Mouse (Mus musculus): Measurements from ENCODE around the gene Sncg.
"Not testable (repeated sequence)": the region's sequence is repeated elsewhere in the genome, so short reads cannot be mapped to it uniquely, and the experiment has no call there.

The Sncg gene

GRCm38 (mm10) chr14:34374577-34374976 is at the start of gene Sncg:
Gene Sncg (minus strand): TSS chr14:34374789.
- DNase-seq, result no peak

- no peak for DNase-seq
Observed at GRCm38 (mm10) chr14:34421078-34421477, 46.5 kb upstream of the Sncg start.

DNA sequence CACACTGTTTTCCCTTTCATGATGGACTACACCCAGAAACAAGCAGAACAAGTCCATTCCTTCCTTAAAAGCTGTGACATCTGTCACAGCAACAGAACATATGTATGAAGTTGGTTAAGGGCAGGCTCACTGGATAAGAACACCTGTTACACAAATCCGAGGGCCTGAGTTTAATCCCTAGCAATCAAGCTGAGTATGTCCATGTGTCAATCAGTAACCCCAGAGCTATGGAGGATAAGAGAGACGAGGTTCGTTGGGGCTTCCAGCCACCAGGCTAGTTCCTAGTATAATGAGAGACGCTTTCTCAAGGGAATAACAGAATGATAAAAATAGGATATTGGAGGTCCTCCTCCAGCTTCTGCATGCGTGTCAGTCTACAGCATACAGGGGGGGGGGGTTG is 42.9 kb upstream of the Sncg start:
- DNase-seq, result no peak

DNA sequence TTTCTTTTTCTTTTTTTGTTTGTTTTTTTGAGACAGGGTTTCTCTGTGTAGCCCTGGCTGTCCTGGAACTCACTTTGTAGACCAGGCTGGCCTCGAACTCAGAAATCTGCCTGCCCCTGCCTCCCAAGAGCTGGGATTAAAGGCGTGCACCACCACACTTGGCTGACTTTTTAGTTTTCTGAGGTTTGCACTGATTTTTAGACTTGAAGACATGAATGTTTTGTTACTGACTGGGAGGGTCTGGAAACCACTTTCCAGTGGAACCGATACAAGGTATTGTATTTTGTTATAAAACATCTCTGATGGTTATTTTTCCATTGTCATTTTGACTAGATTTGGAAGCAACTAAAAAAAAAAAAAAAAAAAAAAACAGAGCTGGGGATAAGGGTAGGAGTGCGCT is 42.4 kb upstream of the Sncg start:
- DNase-seq, result not testable (repeated sequence)

DNA sequence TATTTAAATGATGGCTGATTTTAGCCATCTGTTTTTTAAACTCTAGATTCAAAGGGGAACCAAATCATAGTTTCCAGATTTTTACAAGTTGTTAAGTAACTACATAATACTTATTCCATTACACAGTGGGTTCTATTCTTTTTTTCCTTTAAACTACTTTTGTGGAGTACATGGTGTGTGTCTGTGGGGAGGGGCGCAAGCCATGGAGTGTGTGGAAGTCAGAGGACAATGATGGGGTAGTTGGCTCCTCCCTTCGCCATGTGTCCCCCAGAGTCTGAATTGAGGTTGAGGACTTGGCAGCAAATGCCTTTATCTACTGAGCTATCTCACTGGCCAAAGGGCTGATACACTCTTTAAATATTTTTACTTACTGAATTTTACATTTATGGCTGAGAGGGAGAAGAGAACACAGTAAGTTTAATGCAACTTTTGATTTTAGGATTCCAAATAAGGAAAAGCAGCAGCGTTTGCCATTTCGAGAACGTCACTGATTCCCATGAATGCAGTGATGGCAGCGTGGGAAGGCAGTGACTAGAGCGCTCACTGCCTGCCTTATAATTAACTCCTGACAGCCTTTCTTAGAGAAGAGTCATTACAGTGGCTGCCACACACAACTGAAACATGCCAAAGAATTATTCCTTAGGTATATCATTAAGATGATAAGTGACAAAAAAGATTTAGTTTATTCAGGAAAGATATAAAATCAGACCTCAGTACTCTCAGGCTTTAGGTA is 37.7 kb upstream of the Sncg start:
- DNase-seq, result no peak

GRCm38 (mm10) chr14:34410716-34411115 is 36.1 kb upstream of the Sncg start:
- no peak for DNase-seq

- DNase-seq, result no peak
Observed at GRCm38 (mm10) chr14:34403424-34403823, 28.8 kb upstream of the Sncg start.

DNA sequence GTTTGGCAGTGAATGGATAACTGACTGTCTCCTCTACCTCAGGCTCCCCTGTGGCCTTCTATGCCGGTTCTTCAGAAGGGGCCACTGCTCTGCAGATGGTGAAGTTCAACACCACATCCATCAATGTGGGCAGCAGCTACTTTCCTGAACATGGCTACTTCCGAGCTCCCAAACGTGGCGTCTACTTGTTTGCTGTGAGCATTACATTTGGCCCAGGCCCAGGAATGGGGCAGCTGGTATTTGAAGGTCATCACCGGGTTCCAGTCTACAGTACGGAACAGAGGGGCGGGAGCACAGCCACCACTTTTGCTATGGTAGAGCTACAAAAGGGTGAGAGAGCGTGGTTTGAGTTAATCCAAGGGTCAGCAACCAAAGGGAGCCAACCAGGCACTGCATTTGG is 28.3 kb upstream of the Sncg start:
- no peak for DNase-seq

DNA sequence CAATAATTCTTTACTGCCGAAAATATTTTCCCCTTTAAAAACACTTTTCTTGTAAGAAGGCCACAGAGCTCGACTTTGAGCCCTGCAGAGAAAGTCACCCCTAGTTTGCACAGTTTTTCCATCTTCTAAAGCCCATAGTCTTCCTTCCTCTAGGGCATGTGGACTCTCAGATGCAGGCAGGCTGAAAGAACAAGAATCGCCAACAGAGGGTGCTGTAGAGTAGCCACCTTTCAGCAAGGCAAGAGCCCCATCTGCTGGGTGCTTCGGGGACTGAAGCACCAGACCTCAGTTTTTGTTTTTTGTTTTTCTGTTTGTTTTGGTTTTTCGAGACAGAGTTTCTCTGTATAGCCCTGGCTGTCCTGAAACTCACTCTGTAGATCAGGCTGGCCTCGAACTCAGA is 26.5 kb upstream of the Sncg start:
- peak; percentile 53 for DNase-seq

GRCm38 (mm10) chr14:34400021-34400420 is 25.4 kb upstream of the Sncg start:
- DNase-seq, result no peak

- DNase-seq, result no peak
Observed at GRCm38 (mm10) chr14:34399301-34399700, 24.7 kb upstream of the Sncg start.

DNA sequence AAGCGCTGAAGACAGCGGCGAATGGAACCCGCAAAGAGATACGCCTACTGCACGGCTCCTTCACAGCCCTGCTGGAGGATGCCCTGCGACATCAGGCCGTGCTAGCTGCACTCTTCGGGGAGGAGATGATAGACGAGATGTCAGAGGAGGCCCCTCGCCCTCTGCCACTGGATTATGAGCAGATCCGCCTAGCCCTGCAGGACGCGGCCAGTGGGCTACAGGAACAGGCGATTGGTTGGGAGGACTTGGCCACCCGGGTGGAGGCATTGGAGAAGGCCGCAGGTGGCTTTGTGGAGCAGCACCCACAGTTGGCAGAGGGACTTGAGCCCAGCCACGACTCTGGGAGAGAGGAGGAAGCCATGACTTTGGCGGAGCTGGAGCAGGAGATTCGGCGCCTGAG is 24.3 kb upstream of the Sncg start:
- DNase-seq, result no peak

GRCm38 (mm10) chr14:34397871-34398270 is 23.3 kb upstream of the Sncg start:
- no peak for DNase-seq

DNA sequence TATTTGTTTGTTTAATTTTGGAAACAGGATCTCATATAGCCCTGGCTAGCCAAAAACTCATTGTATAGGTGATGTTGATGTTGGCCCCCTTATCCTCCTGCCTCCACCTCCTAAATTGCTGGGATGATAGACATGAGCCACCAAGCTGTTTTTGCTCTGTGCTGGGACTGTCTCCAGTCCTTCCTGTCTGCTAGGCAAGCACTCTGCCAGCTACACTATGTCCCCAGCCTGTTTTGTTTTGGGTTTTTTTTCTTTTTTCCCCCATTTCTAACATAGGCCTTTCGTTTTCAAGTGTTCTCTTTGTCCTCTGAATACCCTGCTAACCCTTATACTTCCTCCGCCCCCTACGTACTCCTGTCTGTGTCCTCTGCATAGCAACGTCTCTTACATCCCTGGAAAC is 18.7 kb upstream of the Sncg start:
- no peak for DNase-seq

- DNase-seq, result no peak
Observed at GRCm38 (mm10) chr14:34382921-34383704, 8.5 kb upstream of the Sncg start.

DNA sequence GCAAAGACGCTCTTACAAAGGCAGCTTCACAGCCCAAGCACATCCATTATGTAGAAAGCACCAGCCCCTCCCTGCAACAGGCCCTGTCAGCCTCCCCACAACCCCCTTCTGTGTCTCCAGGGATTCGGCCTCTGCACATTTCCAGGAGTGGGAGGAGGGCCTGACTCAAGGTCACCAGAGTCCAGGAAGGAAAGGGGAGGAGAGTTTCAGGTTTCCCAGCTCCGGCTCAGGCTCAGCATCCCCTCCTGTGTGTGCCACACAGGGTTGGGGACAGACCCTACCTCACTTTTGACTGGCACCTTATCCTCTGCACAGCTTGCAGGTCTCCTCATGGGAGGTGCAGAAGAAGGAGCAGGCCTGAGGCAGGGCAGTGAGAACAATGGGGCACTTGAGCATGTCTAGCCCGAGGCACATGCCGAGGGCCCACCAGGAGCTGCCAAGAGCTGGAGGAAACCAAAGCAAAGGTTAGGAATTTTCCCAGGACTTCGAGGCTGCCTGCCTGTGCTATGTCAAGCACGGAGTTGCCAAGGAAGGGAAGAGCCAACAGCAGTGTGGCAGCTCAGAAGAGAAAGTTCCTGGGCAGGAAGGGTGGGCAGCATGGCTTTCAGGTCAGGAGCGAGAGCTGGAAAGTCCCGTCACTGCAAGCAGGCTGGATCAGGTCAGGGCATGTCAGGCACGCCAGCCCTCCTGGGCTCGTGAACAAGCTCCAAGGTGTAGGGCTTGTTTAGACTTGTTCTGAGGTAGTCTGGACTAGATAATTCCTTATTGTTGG is 4.2 kb upstream of the Sncg start:
- DNase-seq, result no peak

DNA sequence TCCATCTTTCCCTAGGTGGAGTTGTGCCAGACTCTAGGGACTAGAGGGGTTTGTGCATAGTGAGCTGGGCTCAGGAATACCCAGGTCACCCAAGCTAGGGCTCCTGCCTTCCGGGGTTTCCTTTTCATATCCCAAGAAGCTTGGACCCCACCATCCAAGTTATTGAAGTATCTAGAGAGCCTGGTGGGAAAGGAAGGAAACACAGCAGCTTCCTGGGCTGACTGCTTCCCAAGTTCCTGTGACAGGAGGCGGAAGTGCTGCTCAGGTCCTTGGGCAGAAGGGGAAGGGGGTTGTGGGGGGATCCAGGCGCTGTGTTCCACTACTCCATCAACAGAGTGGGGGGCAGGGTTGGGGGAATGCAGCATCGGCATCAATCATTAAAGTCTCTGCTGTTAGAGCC is 2.5 kb upstream of the Sncg start:
- DNase-seq, result no peak

GRCm38 (mm10) chr14:34375941-34376340 is 1.4 kb upstream of the Sncg start:
- DNase-seq, result no peak

DNA sequence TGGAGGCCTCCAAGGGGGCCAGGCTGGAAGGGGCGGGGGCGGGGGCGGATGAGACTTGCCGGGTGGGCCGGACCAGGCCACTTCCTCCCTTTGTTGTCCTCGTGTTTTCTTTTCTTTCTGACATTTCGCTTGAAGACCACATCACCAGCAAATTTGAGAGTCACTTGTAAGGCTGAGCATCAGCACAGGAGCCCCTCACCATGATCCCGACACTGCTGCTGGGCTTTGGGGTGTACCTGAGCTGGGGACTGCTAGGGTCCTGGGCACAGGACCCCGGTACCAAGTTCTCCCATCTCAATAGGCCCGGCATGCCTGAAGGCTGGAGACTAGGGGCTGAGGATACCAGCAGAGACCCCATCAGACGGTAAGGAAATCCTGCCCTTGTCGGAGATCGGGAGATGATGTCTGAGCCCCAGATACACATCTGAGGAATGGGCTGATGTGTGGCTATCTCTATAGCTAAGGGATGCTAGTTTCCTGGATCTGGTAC is 871 bp upstream of the Sncg start, which contains the start of gene Mmrn2:
Mmrn2 (plus strand) TSS at position 51 of the 490 bp plus-strand sequence.
- no peak for DNase-seq

DNA sequence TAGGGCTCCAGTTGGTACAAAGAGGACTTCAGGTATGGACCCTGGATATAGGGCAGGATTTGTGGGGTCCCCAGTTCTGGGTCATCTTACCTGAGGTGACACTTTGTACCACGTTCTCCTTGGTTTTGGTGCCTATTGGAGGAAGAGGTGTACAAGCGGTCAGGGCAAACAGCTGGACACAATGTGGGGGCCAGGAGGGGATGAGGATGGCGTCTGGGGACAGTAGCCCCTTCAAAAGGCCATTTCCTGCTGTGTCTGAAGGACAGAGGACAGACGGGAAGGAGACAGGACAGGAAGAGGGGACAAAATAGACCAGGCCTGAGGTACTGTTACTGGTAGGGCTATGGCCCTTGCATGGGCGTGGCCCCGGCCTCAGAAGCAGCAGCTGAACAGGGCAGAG is 1.0 kb downstream of the Sncg start:
- no peak for DNase-seq

DNA sequence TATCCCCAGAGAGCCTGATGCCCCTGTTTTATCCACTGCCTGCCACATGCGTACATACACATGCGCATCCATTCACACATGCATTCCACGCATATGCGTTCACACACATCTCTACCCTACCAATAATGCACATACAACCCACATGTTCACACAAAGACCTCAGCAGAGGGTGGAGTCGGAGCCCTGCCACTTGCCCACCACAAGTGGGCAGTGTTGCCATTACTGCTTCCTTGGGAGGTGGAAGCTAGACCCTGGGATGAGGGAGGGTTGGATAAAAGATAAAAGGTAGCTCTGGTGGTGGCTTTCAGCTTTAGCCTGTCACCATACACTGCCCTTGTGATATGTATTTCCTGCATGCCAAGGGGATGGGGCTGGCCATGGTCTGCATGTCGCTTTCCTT is 1.9 kb downstream of the Sncg start:
- DNase-seq, result peak; percentile 19

- DNase-seq, result no peak
Observed at GRCm38 (mm10) chr14:34371763-34372162, 2.8 kb downstream of the Sncg start.

GRCm38 (mm10) chr14:34370921-34371320 is 3.7 kb downstream of the Sncg start:
- no peak for DNase-seq

Data from cerebellum, adult 11 months (tissue).